Mouse (Mus musculus): ENCODE results near the gene Birc3. TPM values are rescaled to one million over a fixed set of nuclear protein-coding genes. Genes with fewer than 3 reads are reported as not detected.
A peak's percentile ranks its signal among the peaks of the same experiment; 100 is the strongest.
"Not testable (repeated sequence)": the region's sequence is repeated elsewhere in the genome, so short reads cannot be mapped to it uniquely, and the experiment has no call there.

Birc3 gene
- total and polyA plus RNA-seq, 3 experiments: 11.6 to 26.5 TPM; not detected in 1

DNA sequence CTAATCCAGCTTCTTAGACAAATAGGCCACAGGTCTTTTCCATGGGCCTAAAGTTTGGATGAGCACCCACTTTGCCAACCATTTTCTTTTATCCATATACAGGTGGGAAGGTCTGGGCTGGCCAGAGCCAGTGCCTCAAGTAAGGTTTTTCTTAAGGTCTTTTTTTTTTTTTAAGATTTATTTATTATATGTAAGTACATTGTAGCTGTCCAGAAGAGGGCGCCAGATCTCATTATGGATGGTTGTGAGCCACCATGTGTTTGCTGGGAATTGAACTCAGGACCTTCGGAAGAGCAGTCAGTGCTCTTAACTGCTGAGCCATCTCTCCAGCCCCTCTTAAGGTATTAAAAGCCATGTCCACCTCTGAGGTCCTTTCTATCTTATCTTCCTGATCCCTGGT, 6.0 kb downstream of the Birc3 start:
- H3K36me3 ChIP-seq (ENCODE audit: control insufficient read depth in 1 of 2, insufficient read depth in 2 of 2, low read length in 2 of 2): peaks cover 0 to 21% of the 10 kb centered on the region in 2 experiments; a peak in 2 of 4 replicates
- TF ChIP-seq ZNF384 (IDR thresholded peaks at IDR 0.05; ENCODE audit: low read depth, low read length) (peak; percentile 77), CTCF (IDR thresholded peaks at IDR 0.05 in 2 of 3, conservative IDR thresholded peaks at IDR 0.05 in 1 of 3; ENCODE audit: control insufficient read depth in 1 of 3, insufficient read depth in 1 of 3, low read depth in 2 of 3, low read length in 3 of 3, poor library complexity in 1 of 3, severe bottlenecking in 1 of 3) (peak in 2 of 3 experiments; percentile 26 to 39; a peak in 2 of 6 replicates), SMC3 (IDR thresholded peaks at IDR 0.05; ENCODE audit: low read depth, low read length) (0 out of 2 replicates have a peak, but pooled peaks have one; percentile 23)
- DNase-seq (ENCODE audit: low read depth, low spot score): peak; percentile 76

DNA sequence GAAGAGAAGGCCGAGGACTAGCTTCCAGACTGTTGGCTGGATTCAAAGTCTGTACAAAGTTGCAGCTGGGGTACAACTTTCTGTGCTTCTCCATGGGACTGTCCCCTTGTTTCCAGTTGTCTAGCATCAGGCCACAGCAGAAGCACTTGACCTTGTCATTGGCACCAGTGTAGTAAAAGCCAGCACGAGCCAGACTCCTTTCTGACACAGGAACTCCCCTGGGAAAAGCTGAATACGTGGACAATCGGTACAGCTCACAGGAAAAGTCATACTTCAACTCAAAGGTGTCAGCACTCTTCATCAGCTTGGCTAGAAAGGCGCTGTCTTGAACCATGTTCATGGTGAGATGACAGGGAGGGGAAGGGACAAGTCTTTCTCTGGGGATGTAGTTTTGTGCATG, 12.0 kb downstream of the Birc3 start:
- Histone ChIP-seq H3K4me1 (ENCODE audit: control insufficient read depth in 1 of 2, insufficient read depth in 2 of 2, low read length in 2 of 2) (no peaks in the 10 kb centered on the region), H3K79me2 (ENCODE audit: control insufficient read depth, insufficient read depth, low read length, poor library complexity) (no peaks in the 10 kb centered on the region), H3K27me3 (ENCODE audit: control insufficient read depth in 1 of 2, insufficient read depth in 2 of 2, low read length in 2 of 2) (no peaks in the 10 kb centered on the region), H3K27ac (ENCODE audit: control insufficient read depth, low read depth, low read length) (no peak overlapping the region), H3K36me3 (ENCODE audit: control insufficient read depth in 1 of 2, insufficient read depth in 2 of 2, low read length in 2 of 2) (no peaks in the 10 kb centered on the region), H3K4me3 (ENCODE audit: control insufficient read depth in 1 of 2, insufficient read depth in 1 of 2, low read depth in 2 of 2, low read length in 2 of 2) (no peak overlapping the region), H3K9me3 (replicated peaks; ENCODE audit: insufficient read depth, low read length) (no peaks in the 10 kb centered on the region), H3K9ac (ENCODE audit: control insufficient read depth, low read depth, low read length, poor library complexity, severe bottlenecking) (no peak overlapping the region)
- TF ChIP-seq GATA1 (IDR thresholded peaks at IDR 0.05; ENCODE audit: low read depth, low read length): no peak
- TF ChIP-seq CHD1 (IDR thresholded peaks at IDR 0.05; ENCODE audit: low read depth, low read length): no peak
- no peak for TF ChIP-seq ZKSCAN1 (IDR thresholded peaks at IDR 0.05; ENCODE audit: low read depth, low read length)
- TF ChIP-seq KAT2A (conservative IDR thresholded peaks at IDR 0.05; ENCODE audit: low read depth, low read length): no peak
- no peak for TF ChIP-seq MAX (IDR thresholded peaks at IDR 0.05; ENCODE audit: low read length)
- no peak for TF ChIP-seq NRF1 (IDR thresholded peaks at IDR 0.05; ENCODE audit: insufficient read depth, low read depth, low read length, poor library complexity, severe bottlenecking)
- no peak for DNase-seq (ENCODE audit: low read depth, low spot score)

More for the DNA sequence above, 6.0 kb downstream of the Birc3 start:
- H3K9me3 ChIP-seq (replicated peaks; ENCODE audit: insufficient read depth, low read length); H3K27ac ChIP-seq (ENCODE audit: control insufficient read depth, low read depth, low read length); H3K9ac ChIP-seq (ENCODE audit: control insufficient read depth, low read depth, low read length, poor library complexity, severe bottlenecking); H3K27me3 ChIP-seq (ENCODE audit: control insufficient read depth in 1 of 2, insufficient read depth in 2 of 2, low read length in 2 of 2); H3K79me2 ChIP-seq (ENCODE audit: control insufficient read depth, insufficient read depth, low read length, poor library complexity); H3K4me3 ChIP-seq (ENCODE audit: control insufficient read depth in 1 of 2, insufficient read depth in 1 of 2, low read depth in 2 of 2, low read length in 2 of 2): not testable (repeated sequence)
- peaks cover 12 to 29% of the 10 kb centered on the region in 2 experiments for H3K4me1 ChIP-seq (ENCODE audit: control insufficient read depth in 1 of 2, insufficient read depth in 2 of 2, low read length in 2 of 2)

DNA sequence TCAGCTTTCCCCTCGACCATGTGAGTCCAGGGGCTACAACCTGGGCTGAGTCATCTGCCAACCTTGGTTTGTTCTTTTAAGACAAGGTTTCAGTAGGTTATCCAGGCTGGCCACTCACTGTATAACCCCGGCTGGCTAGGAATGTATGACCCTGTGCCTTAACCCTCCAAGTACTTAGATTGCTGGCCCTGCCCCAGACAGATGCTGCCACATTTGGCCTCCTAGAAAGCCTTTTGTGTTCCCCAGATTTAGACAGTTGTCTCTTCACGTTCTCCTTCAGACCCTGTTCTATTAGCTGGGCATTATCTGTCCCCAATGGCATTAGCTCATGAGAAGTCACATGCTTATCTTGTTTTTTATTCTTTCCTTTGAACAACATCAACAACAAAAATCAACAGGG, 17.1 kb downstream of the Birc3 start:
- Histone ChIP-seq H3K27me3 (ENCODE audit: control insufficient read depth in 1 of 2, insufficient read depth in 2 of 2, low read length in 2 of 2) (no peaks in the 10 kb centered on the region), H3K4me1 (ENCODE audit: control insufficient read depth in 1 of 2, insufficient read depth in 2 of 2, low read length in 2 of 2) (peaks cover 0 to 8% of the 10 kb centered on the region in 2 experiments; a peak in 3 of 4 replicates), H3K36me3 (ENCODE audit: control insufficient read depth in 1 of 2, insufficient read depth in 2 of 2, low read length in 2 of 2) (peaks cover 0 to 5% of the 10 kb centered on the region in 2 experiments; a peak in 2 of 4 replicates), H3K4me3 (ENCODE audit: control insufficient read depth in 1 of 2, insufficient read depth in 1 of 2, low read depth in 2 of 2, low read length in 2 of 2) (no peak overlapping the region), H3K9ac (ENCODE audit: control insufficient read depth, low read depth, low read length, poor library complexity, severe bottlenecking) (no peak overlapping the region), H3K27ac (ENCODE audit: control insufficient read depth, low read depth, low read length) (no peak overlapping the region), H3K79me2 (ENCODE audit: control insufficient read depth, insufficient read depth, low read length, poor library complexity) (no peaks in the 10 kb centered on the region), H3K9me3 (replicated peaks; ENCODE audit: insufficient read depth, low read length) (no peaks in the 10 kb centered on the region)
- TF ChIP-seq CHD1 (IDR thresholded peaks at IDR 0.05; ENCODE audit: low read depth, low read length): no peak
- TF ChIP-seq GATA1 (IDR thresholded peaks at IDR 0.05; ENCODE audit: low read depth, low read length): no peak
- no peak for TF ChIP-seq HCFC1 (IDR thresholded peaks at IDR 0.05; ENCODE audit: low read depth, low read length)
- TF ChIP-seq NELFE (IDR thresholded peaks at IDR 0.05; ENCODE audit: low read depth, low read length): no peak
- DNase-seq (ENCODE audit: low read depth, low spot score): no peak
